Mouse (Mus musculus) liver, postnatal 0 days (tissue): ENCODE measurements around the gene Bcl6. TPM values are rescaled to one million over a fixed set of nuclear protein-coding genes. Genes with fewer than 3 reads are reported as not detected.

ENCODE experiments used
- ATAC-seq: fragments of 200-750 bp; cut with Nextera tagmentation; 2 replicates; pipeline ENCODE4 v1.8.0; 2017; ENCODE audit warnings: mild to moderate bottlenecking, moderate library complexity
- DNase-seq: peaks from one replicate; pipeline ENCODE4 v3.0.0-alpha.2; 2016
- H3K27ac ChIP-seq: fragments of 300-500 bp; sonication (generic); 2 replicates; pipeline ENCODE4 v1.5.1; 2014; ENCODE audit warnings: antibody characterized with exemption, moderate library complexity, mild to moderate bottlenecking, low read depth
- H3K27me3 ChIP-seq: fragments of 300-500 bp; sonication (generic); 2 replicates; pipeline ENCODE4 v1.6.1; 2014; ENCODE audit warnings: low read length, control low read depth, mixed read lengths; ENCODE audit not compliant: insufficient read depth
- H3K36me3 ChIP-seq: fragments of 300-500 bp; sonication (generic); replicated peaks from 2 replicates; pipeline ENCODE4 v1.6.1; 2014; ENCODE audit warnings: mild to moderate bottlenecking, control low read depth, low read length, moderate library complexity, mixed read lengths; ENCODE audit not compliant: insufficient read depth
- H3K4me1 ChIP-seq: fragments of 300-500 bp; sonication (generic); 2 replicates; pipeline ENCODE4 v1.6.1; 2014; ENCODE audit warnings: antibody characterized with exemption, mild to moderate bottlenecking, control low read depth; ENCODE audit not compliant: insufficient read depth
- H3K4me2 ChIP-seq: fragments of 300-500 bp; sonication (generic); 2 replicates; pipeline ENCODE4 v1.6.1; 2014; ENCODE audit warnings: low read depth, mild to moderate bottlenecking, low read length, moderate library complexity, mixed read lengths
- H3K4me3 ChIP-seq: fragments of 300-500 bp; sonication (generic); 2 replicates; pipeline ENCODE4 v1.5.1; 2014; ENCODE audit warnings: low read depth, low read length
- H3K9ac ChIP-seq: fragments of 300-500 bp; sonication (generic); replicated peaks from 2 replicates; pipeline ENCODE4 v1.6.1; 2014; ENCODE audit warnings: mild to moderate bottlenecking, moderate library complexity
- H3K9me3 ChIP-seq: fragments of 300-500 bp; sonication (generic); 2 replicates; pipeline ENCODE4 v1.6.1; 2016; ENCODE audit warnings: mild to moderate bottlenecking, control low read depth, low read length, mixed read lengths
- CTCF ChIP-seq: sonication (generic); IDR thresholded peaks from 2 replicates; pipeline ENCODE4 v1.5.1; 2016; ENCODE audit warnings: antibody characterized with exemption, low read depth
- EP300 ChIP-seq: IDR thresholded peaks from 2 replicates; pipeline ENCODE4 v1.6.1; 2016; ENCODE audit warnings: antibody characterized with exemption, low read depth, mild to moderate bottlenecking
- WGBS: fragments of 180-500 bp; shearing (Covaris S2); extraction: QIAGEN DNeasy Blood & Tissue Kit; methylation state at CpG from one replicate; pipeline ENCODE4 v1.1.7; 2014; ENCODE audit not compliant: insufficient replicate concordance; 5-methylcytosine and 5-hydroxymethylcytosine counted together
- polyA plus RNA-seq: library from polyadenylated mRNA; unstranded; fragments of >200 nt; fragmentation: Nextera tagmentation; extraction: Ambion mirVana; gene quantifications from 2 replicates; pipeline ENCODE4 v1.2.1, GENCODE M21; 2015

Gene Bcl6
- polyA plus RNA-seq, 1 experiment from 2014 or later, result 0.69 TPM

DNA sequence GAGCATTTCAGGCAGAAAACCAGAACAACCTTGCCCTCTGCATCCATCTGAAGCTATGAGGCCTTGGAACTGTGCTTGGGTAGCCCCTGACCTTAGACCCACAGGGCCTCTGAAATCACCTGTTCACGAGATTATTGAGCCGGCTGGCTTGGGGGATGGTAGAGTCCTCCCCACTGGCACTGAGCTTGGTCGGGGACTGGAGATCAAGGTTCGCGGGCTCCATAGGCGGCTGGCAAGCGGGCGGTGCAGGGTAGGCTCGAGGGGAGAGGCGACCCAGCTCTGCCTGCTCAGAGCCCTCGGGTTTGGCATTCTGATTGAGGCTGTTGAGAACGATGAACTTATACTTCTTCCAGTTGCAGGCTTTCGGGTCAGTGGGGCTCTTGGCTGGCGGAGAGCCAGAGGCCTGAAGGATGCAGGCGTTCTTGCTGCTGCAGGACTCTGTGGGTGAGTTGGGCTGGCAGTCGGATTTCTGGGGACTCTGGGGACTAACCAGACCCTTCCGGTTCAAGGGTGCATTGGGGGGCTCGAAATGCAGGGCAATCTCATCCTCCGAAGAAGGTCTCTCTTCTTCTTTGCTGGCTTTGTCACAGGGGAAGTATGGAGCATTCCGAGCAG lies 16.4 kb downstream of the Bcl6 start:
- Histone ChIP-seq H3K36me3 (peaks cover 14% of the 10 kb centered on the region), H3K4me1 (no peaks in the 10 kb centered on the region), H3K27me3 (no peaks in the 10 kb centered on the region), H3K9me3 (peaks cover 3% of the 10 kb centered on the region; the same call in 1 of the 2 replicates), H3K9ac (0 out of 2 replicates have a peak overlapping the region, but pooled peaks have one; percentile 18), H3K4me3 (peak overlapping the region; percentile 15), H3K4me2 (peak overlapping the region; percentile 62), H3K27ac (no peak overlapping the region)
- TF ChIP-seq CTCF, result no peak
- no peak for TF ChIP-seq EP300
- ATAC-seq, result peak; percentile 97
- DNase-seq, result peak; percentile 76
- WGBS, result 64% methylated on average over 20 of the region's 20 CpGs

DNA sequence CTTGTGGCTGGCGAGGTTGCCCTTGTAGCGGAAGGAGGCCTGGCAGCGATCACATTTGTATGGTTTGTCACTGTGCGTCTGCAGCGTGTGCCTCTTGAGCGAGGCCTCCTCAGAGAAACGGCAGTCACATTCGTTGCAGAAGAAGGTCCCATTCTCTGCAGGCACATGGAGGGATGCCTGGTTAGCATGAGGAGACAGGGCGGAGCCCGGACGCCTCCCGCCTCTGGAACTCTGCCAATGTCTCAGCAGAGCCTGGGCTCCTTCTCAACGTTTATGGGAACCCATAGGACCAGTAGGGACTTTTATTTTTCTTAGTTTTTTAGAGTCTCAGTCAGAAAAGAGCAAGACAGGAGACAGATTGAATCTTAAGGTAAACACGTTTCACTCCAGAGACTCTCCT lies 18.7 kb downstream of the Bcl6 start:
- Histone ChIP-seq H3K9ac (no peak overlapping the region), H3K4me3 (no peak overlapping the region), H3K4me2 (no peak overlapping the region), H3K27me3 (no peaks in the 10 kb centered on the region), H3K9me3 (peaks cover 3% of the 10 kb centered on the region; the same call in 1 of the 2 replicates), H3K27ac (no peak overlapping the region), H3K36me3 (peaks cover 17% of the 10 kb centered on the region), H3K4me1 (no peaks in the 10 kb centered on the region)
- DNase-seq (no peak), ATAC-seq (no peak)
- TF ChIP-seq CTCF (no peak), EP300 (no peak)
- WGBS, result 79% methylated on average over 14 of the region's 14 CpGs

GRCm38 (mm10) chr16:23968888-23969287 lies 19.8 kb downstream of the Bcl6 start:
- WGBS, result 87% methylated on average over 4 of the region's 4 CpGs
- peaks cover 3% of the 10 kb centered on the region; the same call in 1 of the 2 replicates for H3K9me3 ChIP-seq
- H3K4me1 ChIP-seq, result no peaks in the 10 kb centered on the region
- no peak overlapping the region for H3K4me2 ChIP-seq
- H3K36me3 ChIP-seq, result peaks cover 14% of the 10 kb centered on the region
- no peak overlapping the region for H3K9ac ChIP-seq
- DNase-seq (no peak), ATAC-seq (no peak)
- no peak overlapping the region for H3K27ac ChIP-seq
- H3K27me3 ChIP-seq, result no peaks in the 10 kb centered on the region
- no peak overlapping the region for H3K4me3 ChIP-seq
- TF ChIP-seq EP300, result no peak
- no peak for TF ChIP-seq CTCF

DNA sequence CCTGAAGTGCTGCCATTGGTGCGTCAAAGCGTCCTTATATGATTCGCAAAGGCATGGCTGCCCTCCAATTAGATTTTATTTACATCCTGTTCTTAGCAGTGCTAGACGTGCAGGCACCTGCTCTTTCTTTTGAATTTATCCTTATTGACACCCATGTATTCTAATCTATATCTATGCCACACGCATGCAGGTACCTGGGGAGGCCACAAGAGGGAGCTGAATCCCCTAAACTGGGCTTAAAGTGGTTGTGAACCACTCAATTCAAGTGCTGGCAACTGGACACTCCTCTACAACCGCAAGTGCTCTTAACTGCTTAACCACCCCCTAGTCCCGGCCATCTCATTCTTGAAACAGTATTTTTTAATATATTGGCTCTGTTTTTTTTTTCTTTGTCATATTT lies 21.4 kb downstream of the Bcl6 start:
- 78% methylated on average over 7 of the region's 7 CpGs for WGBS
- Histone ChIP-seq H3K4me3 (no peak overlapping the region), H3K27me3 (no peaks in the 10 kb centered on the region), H3K4me1 (no peaks in the 10 kb centered on the region), H3K9me3 (peaks cover 3% of the 10 kb centered on the region; the same call in 1 of the 2 replicates), H3K4me2 (no peak overlapping the region), H3K9ac (no peak overlapping the region), H3K27ac (no peak overlapping the region), H3K36me3 (peaks cover 12% of the 10 kb centered on the region)
- no peak for ATAC-seq
- DNase-seq, result no peak
- TF ChIP-seq CTCF, result peak; percentile 58
- no peak for TF ChIP-seq EP300

- Histone ChIP-seq H3K27ac (no peak overlapping the region), H3K36me3 (peaks cover 12% of the 10 kb centered on the region), H3K4me2 (no peak overlapping the region), H3K9ac (no peak overlapping the region), H3K27me3 (no peaks in the 10 kb centered on the region), H3K4me1 (no peaks in the 10 kb centered on the region), H3K4me3 (no peak overlapping the region), H3K9me3 (peaks cover 3% of the 10 kb centered on the region; the same call in 1 of the 2 replicates)
- ATAC-seq, result no peak
- TF ChIP-seq EP300, result no peak
- no peak for DNase-seq
- WGBS, result 87% methylated on average over 14 of the region's 14 CpGs
These were observed 22.6 kb downstream of the Bcl6 start for GRCm38 (mm10) chr16:23966066-23966465.

GRCm38 (mm10) chr16:23964706-23965367 lies 23.8 kb downstream of the Bcl6 start:
- no peak overlapping the region for H3K4me3 ChIP-seq
- H3K9me3 ChIP-seq, result peaks cover 3% of the 10 kb centered on the region; the same call in 1 of the 2 replicates
- H3K4me2 ChIP-seq, result no peak overlapping the region
- 79% methylated on average over 14 of the region's 14 CpGs for WGBS
- ATAC-seq (no peak), DNase-seq (no peak)
- no peak overlapping the region for H3K9ac ChIP-seq
- H3K4me1 ChIP-seq, result no peaks in the 10 kb centered on the region
- H3K36me3 ChIP-seq, result peaks cover 12% of the 10 kb centered on the region
- no peaks in the 10 kb centered on the region for H3K27me3 ChIP-seq
- no peak for TF ChIP-seq EP300
- no peak for TF ChIP-seq CTCF
- no peak overlapping the region for H3K27ac ChIP-seq
